Mouse (Mus musculus) heart, postnatal 0 days (tissue): ENCODE data around the gene Capn12.

ENCODE experiments used
- CTCF ChIP-seq: IDR thresholded peaks from 2 replicates; pipeline ENCODE4 v1.5.1; 2016; ENCODE audit warnings: antibody characterized with exemption, control low read depth, low read depth
- EP300 ChIP-seq: IDR thresholded peaks from 2 replicates; pipeline ENCODE4 v1.6.1; 2016; ENCODE audit warnings: antibody characterized with exemption, low read depth

GRCm38 (mm10) chr7:28850642-28851041 lies 30.6 kb upstream of the Capn12 start:
- TF ChIP-seq EP300 (no peak), CTCF (no peak)
